Mouse (Mus musculus) monocyte, adult 2 months (primary cell): ENCODE results near the gene Slc35g3.
"Not testable (repeated sequence)": the region's sequence is repeated elsewhere in the genome, so short reads cannot be mapped to it uniquely, and the experiment has no call there.

Experiments used
- DNase-seq, 2 experiments: peaks; one replicate each; pipeline ENCODE4 v3.0.0; 2022; ENCODE audit warnings: low spot score in 2 of 2, low read depth in 1 of 2

Gene Slc35g3

GRCm38 (mm10) chr11:69757303-69758089 is 4.3 kb downstream of the Slc35g3 start:
- no peak for DNase-seq

GRCm38 (mm10) chr11:69754701-69755100 is 7.1 kb downstream of the Slc35g3 start:
- no peak for DNase-seq

GRCm38 (mm10) chr11:69754233-69754632 is 7.5 kb downstream of the Slc35g3 start:
- no peak for DNase-seq

- DNase-seq: no peak
These were observed 9.1 kb downstream of the Slc35g3 start for GRCm38 (mm10) chr11:69752686-69753085.

- DNase-seq: no peak
These were observed 10.1 kb downstream of the Slc35g3 start for GRCm38 (mm10) chr11:69751635-69752034.

GRCm38 (mm10) chr11:69731408-69731807 is 30.4 kb downstream of the Slc35g3 start:
- not testable (repeated sequence) for DNase-seq

GRCm38 (mm10) chr11:69729063-69729462 is 32.7 kb downstream of the Slc35g3 start:
- DNase-seq: peak; percentile 28 to 66

GRCm38 (mm10) chr11:69725951-69726350 is 35.8 kb downstream of the Slc35g3 start:
- no peak for DNase-seq

GRCm38 (mm10) chr11:69723074-69723473 is 38.7 kb downstream of the Slc35g3 start:
- no peak for DNase-seq

- DNase-seq: no peak
These were observed 40.9 kb downstream of the Slc35g3 start for GRCm38 (mm10) chr11:69720852-69721251.

- no peak for DNase-seq
These were observed 42.3 kb downstream of the Slc35g3 start for GRCm38 (mm10) chr11:69719423-69719822.

- no peak for DNase-seq
These were observed 43.1 kb downstream of the Slc35g3 start for GRCm38 (mm10) chr11:69718661-69719060.

- DNase-seq: no peak
These were observed 44.8 kb downstream of the Slc35g3 start for GRCm38 (mm10) chr11:69716953-69717352.

- no peak for DNase-seq
These were observed 45.8 kb downstream of the Slc35g3 start for GRCm38 (mm10) chr11:69715929-69716328.

- DNase-seq: peak in 1 of 2 experiments; percentile 49
These were observed 46.3 kb downstream of the Slc35g3 start for GRCm38 (mm10) chr11:69715482-69715881.

GRCm38 (mm10) chr11:69714636-69715329 is 47.0 kb downstream of the Slc35g3 start:
- no peak for DNase-seq

- no peak for DNase-seq
These were observed 48.7 kb downstream of the Slc35g3 start for GRCm38 (mm10) chr11:69712954-69713672.

- DNase-seq: no peak
These were observed 50.7 kb downstream of the Slc35g3 start for GRCm38 (mm10) chr11:69711082-69711481.

GRCm38 (mm10) chr11:69710470-69710869 is 51.3 kb downstream of the Slc35g3 start:
- DNase-seq: no peak
